Mouse (Mus musculus) layer of hippocampus, postnatal 36 days (tissue): ENCODE measurements at regions not wholly inside any gene's neighbourhood (a gene's known extent, or its start where the extent isn't known, plus 50 kb on each side); places are given as distances from the start of the nearest gene placed in this dataset.

ENCODE experiments used
- DNase-seq, 2 experiments: peaks; one replicate each; pipeline ENCODE4 v3.0.0; 2022

- no peak for DNase-seq
These were observed 159.8 kb upstream of the Kbtbd8 start for GRCm38 (mm10) chr6:94957172-94957668.

DNA sequence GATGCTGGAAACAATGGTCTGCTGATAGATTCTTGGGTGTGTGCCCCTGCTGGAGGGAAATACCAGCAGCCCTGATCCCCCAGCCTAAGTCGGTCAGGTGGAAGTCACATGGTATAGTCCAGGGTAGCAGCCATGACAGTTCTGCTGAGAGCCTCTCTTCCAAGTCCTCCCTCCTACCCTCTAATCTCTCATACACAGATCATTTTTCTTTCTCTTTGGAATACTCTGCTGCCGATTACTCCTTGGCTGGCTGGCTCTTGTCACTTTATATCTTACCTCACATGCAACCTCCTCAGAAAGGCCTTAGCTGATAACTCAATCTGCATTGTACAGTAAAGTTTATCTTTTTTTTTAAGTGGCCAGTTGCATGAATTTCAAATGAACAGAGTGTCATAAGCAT, 162.5 kb upstream of the Kbtbd8 start:
- no peak for DNase-seq

GRCm38 (mm10) chr6:94953658-94954057, 163.4 kb upstream of the Kbtbd8 start:
- no peak for DNase-seq

DNA sequence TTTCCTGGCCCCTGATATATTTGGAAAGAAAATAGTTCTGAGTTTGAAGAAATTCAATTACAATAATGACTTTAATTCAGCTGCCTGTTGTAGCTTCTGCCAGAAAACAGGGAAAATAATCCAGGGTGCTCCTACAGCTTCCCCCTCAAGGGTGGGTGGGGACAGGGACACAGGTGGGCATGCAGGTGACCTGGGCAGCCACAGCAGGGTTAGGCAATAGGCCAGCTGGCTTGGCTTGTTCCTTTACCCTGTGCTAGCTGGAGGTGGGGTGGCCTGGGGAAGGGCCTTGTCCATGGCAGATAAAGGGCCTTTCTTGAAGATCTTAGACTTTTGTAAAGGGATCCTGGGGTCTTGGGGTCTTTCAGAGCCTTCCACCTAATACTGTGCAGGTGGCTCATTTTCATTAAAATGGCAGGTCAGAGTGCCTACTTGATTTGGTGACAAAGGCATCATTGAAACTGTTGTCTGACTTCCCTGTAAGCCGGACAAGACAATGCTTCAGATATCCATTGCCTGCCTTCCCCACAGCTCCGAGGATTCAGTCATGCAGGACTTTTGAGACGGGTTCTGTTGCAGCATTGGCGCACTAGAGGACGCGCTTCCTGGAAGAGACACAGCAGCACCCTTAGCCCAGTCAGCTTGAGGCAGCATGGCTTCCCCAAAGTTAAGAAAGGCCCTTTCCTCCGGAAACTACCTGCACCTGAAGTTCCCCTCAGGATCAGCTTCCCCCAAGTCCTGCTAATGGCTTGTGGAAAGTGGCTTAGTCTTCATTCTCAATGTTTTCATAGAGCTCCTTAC, 164.9 kb upstream of the Kbtbd8 start:
- no peak for DNase-seq

DNA sequence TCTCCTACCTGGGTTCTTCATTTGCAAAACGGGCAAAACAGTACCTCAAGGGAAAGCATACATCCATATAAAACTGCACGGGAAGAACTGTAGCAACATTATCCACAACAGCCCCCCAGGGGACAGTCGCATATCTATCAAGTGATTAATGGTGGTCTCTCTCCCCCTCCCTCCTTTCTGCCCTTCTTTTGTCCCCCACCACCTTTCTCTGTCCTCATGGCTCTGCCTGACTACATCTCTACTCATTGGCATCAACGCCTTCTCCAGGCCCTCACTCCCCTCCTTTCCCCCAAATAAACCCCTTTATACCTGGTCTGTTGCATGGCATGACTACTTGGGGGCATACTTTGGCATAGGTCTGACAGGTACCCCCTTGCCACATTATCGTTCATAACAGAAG, 166.1 kb upstream of the Kbtbd8 start:
- DNase-seq, result no peak

DNA sequence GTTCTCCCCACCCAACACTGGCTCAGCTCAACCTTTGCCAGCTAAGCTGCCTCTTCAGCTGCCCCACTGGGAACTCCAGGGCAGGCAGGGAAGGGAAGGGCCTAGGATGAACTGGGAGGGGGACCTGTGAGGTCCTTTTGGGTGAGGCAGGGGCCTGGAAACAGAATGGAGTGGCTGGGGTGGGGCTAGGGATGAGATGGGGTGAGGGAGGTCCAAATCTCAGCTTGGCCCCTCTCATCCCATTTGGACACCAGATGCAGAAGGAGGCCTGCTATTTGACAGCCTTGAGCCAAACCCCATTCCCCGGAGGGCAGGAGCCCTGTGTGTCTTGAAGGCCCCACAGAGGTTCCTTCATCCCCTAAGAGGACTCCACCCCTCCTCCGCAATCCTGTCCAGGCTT, 166.7 kb upstream of the Kbtbd8 start:
- no peak for DNase-seq

DNA sequence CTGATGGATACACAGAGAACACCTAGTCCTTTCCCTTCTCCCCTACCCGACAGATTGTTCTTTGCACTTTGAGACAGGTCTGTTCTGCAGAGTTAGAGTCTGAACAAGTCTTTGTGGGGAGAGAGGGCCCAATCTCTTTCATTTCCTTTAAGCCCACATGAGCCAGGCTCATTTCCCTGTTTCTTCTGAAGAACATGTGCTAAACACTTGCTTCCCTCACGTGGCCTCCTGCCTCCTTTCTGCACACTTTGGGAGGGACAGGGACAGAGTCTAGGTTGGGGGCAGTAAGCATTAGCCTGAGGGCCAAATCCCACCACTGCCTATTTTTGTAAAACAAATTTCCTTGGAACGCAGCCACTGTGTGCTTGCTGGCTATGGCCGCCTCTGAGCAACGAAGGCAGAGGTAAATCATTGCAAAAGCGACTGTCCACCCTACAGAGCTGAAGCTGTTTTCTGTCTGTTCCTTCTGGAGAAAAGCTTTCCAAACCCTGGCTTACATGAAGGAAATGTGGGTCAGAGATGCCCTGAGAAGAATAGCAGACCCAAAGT, 170.6 kb upstream of the Kbtbd8 start:
- no peak for DNase-seq

- DNase-seq, result no peak
These were observed 171.3 kb upstream of the Kbtbd8 start for GRCm38 (mm10) chr6:94945715-94946114.

- DNase-seq, result no peak
These were observed 172.8 kb upstream of the Kbtbd8 start for GRCm38 (mm10) chr6:94944196-94944595.

GRCm38 (mm10) chr6:94938949-94939348, 178.1 kb upstream of the Kbtbd8 start:
- no peak for DNase-seq

- DNase-seq, result no peak
These were observed 180.8 kb upstream of the Kbtbd8 start for GRCm38 (mm10) chr6:94936206-94936605.

- DNase-seq, result no peak
These were observed 181.3 kb upstream of the Kbtbd8 start for GRCm38 (mm10) chr6:94935706-94936105.

- no peak for DNase-seq
These were observed 189.2 kb upstream of the Kbtbd8 start for GRCm38 (mm10) chr6:94927811-94928210.

DNA sequence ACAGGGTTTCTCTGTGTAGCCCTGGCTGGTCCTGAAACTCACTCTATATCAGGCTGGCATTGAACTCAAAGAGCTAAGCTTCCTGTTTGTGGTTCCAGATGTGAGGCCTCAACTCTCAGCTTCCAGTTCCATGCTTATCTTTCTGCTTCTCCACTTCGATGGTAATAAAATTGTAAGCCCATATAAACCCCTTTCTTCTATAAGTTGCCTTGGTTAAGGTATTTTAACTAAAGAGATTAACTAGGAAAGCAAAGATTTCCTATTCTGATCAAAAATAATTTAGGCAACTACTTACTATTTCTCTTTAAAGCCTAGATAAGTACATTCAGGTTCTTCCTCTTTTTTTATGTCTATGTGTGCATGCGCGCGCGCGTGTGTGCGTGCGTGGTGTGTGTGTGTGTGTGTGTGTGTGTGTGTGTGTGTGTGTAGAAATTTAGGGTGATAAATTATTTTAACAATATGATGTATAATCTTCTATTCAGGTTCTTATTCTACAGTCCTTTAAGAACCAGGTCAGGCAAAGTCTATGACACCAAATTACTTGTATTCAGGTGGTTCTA, 190.3 kb upstream of the Kbtbd8 start:
- DNase-seq, result no peak

GRCm38 (mm10) chr6:94925408-94925807, 191.6 kb upstream of the Kbtbd8 start:
- DNase-seq, result no peak

DNA sequence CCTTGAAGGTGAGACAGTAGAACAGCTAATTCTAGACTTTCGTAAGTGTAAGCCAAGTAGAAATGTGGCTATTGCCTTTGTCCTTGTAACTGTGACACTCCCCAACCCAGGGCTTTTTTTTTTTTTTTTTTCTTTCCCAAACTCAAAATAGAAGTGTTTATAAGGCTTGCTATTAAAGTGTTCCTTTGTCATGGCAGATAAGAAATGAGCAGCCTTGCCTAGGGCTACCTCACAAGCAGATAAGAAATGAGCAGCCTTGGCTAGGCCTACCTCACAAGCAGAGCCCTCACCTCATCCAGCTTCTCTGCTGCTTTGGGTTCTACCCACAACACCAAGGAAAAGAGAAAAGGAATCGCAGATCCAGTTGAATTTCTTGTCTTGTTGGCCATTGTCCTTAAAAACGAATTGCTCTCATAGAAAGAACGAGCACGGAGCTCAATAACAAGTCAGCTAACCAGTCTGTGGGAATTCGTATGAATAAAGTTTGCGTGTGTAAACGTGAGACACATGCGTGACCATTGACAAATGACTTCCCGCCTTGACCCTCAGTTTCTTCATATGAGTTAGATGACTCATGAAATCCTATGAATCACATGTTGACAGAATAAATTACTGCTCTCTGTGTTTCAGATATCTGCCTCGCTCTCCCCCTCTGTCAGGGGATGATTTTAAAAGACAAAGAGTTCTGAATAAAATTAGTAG, 192.6 kb upstream of the Kbtbd8 start:
- DNase-seq, result no peak

- DNase-seq, result no peak
These were observed 195.3 kb upstream of the Kbtbd8 start for GRCm38 (mm10) chr6:94921741-94922140.

- DNase-seq, result no peak
These were observed 196.3 kb upstream of the Kbtbd8 start for GRCm38 (mm10) chr6:94920770-94921169.

DNA sequence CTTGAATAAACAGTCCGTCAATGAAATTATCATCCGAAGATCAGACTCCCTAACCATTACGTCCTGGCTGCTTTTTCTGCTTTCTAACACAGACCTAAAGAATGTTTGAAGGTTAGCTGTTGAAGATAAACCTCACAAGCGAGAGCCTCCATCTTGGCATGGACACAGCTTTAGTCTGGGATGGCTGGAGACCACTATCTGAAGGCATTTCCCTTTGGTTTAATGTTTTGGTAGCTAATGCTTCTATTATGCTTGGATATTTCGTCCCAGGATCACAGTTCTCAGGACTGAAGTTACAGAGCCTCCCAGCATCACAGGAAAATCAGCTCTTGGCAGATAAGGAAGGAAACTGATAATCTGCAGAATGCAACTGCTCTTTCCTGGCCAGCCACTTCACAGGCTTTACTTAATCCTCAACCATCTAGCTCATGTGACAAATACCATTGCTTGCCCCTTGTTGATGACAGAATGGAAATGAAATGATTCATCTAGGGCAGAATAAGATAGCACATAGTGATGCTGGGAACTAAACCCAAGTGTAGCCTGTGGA, 197.8 kb upstream of the Kbtbd8 start:
- DNase-seq, result no peak

DNA sequence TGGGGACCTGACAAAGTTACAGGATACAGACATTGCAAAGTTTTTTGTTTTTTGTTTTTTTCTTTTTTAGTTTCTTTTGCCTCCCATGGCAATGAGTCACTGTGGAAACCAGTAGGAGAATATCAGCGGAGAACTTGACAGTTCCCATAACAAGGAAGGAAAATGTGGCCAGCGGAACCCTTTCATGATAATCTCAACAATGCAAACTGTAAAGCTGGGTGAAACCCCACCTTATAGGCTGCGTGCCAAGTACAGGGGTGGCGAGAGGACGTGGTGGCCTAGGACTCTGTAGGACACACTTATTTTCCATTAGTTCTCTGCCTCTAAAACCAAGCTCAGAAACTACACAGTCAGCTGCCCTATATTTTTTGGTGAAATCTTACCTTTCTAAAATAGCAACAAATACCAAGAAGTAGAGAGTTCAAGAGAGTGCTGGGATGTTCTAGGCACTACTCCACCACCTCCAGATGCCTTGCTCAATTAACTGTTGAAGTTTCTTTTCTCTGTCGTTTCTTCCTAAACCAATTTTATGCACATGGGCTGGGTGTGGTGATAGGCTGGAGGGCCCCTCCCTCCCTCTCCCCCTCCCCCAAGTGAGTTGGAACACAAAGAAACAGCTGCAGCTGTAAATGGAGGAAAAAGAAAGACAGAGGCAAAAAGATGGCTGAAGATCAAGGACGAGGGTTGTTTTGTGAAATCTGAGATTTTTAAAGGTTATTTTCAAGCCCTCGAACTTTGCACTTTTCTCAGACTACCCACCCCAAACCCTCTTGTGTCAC, 201.0 kb upstream of the Kbtbd8 start:
- DNase-seq, result no peak

DNA sequence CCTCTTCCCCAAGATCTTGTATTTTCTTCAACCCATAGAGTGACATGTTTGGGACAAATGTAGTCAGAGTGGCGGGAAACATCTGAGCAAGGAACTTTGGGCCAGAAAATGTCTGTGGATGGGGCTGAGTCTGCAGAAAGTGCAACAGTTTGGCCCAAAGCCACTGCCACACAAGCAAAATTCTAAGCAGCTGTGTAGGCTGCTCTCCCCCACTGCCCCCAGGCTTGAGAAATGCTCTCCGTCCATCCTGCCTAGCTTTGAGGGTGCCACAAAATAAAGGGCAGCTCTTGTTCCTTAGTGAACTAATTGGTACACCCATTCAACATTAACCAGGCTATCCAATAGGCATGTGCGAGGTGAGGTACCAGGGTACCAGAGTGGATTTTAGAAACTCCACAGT, 205.2 kb upstream of the Kbtbd8 start:
- DNase-seq, result no peak

DNA sequence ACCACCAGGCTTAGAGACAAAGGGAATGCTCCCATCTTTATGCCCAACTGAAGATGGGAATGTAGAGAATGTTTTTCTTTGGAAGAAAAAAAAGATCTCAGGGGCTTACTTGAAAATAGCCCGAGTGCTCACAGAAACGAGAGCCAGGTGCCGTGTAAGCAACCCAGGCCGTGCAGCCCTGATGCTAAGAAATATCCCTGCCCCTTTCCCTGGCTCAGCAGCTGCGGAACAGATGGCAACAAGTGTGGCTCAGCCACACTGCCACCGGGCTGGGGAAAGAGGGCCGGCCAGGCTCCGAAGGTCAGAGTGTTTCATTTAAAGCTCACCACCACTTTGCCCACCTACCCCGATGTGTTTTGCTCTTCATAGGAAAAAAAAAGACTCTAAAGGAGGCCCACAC, 205.7 kb upstream of the Kbtbd8 start:
- DNase-seq, result no peak
